Mouse (Mus musculus) NIH3T3 (cell line): ENCODE measurements around the gene Cd300lb.
"Not testable (repeated sequence)": the region's sequence is repeated elsewhere in the genome, so short reads cannot be mapped to it uniquely, and the experiment has no call there.

Experiments used
- DNase-seq: peaks from one replicate; pipeline ENCODE4 v3.0.0-alpha.2; 2012; ENCODE audit warnings: low read depth

Gene Cd300lb

GRCm38 (mm10) chr11:114934144-114934543 is at the start of gene Cd300lb:
Cd300lb (minus strand) TSS chr11:114934386.
- peak; percentile 75 for DNase-seq

GRCm38 (mm10) chr11:114981866-114982265 is 47.7 kb upstream of the Cd300lb start:
- DNase-seq, result peak; percentile 35

GRCm38 (mm10) chr11:114972726-114973125 is 38.5 kb upstream of the Cd300lb start:
- DNase-seq, result peak; percentile 41

- DNase-seq, result no peak
Measured at GRCm38 (mm10) chr11:114968752-114969207, 34.6 kb upstream of the Cd300lb start, which contains the start of gene Cd300c. Cd300c (minus strand) TSS chr11:114969157.

GRCm38 (mm10) chr11:114965182-114965828 is 31.1 kb upstream of the Cd300lb start:
- peak; percentile 51 for DNase-seq

GRCm38 (mm10) chr11:114960369-114960768 is 26.2 kb upstream of the Cd300lb start:
- DNase-seq, result no peak

GRCm38 (mm10) chr11:114933591-114933990 is 595 bp downstream of the Cd300lb start:
- DNase-seq, result peak; percentile 39

GRCm38 (mm10) chr11:114931041-114931440 is 3.1 kb downstream of the Cd300lb start:
- DNase-seq, result no peak

GRCm38 (mm10) chr11:114929581-114929980 is 4.6 kb downstream of the Cd300lb start:
- DNase-seq, result peak; percentile 72

GRCm38 (mm10) chr11:114923961-114924360 is 10.2 kb downstream of the Cd300lb start:
- no peak for DNase-seq

- DNase-seq, result peak; percentile 44
Measured at GRCm38 (mm10) chr11:114922439-114922838, 11.7 kb downstream of the Cd300lb start.

- DNase-seq, result no peak
Measured at GRCm38 (mm10) chr11:114917120-114917519, 17.1 kb downstream of the Cd300lb start.

GRCm38 (mm10) chr11:114914978-114915377 is 19.2 kb downstream of the Cd300lb start:
- no peak for DNase-seq

- peak; percentile 90 for DNase-seq
Measured at GRCm38 (mm10) chr11:114912847-114913246, 21.3 kb downstream of the Cd300lb start.

GRCm38 (mm10) chr11:114909538-114909937 is 24.6 kb downstream of the Cd300lb start:
- DNase-seq, result not testable (repeated sequence)

- DNase-seq, result no peak
Measured at GRCm38 (mm10) chr11:114908086-114908485, 26.1 kb downstream of the Cd300lb start.

GRCm38 (mm10) chr11:114907567-114907966 is 26.6 kb downstream of the Cd300lb start:
- DNase-seq, result no peak

- no peak for DNase-seq
Measured at GRCm38 (mm10) chr11:114903224-114903623, 31.0 kb downstream of the Cd300lb start.

GRCm38 (mm10) chr11:114898026-114898425 is 36.2 kb downstream of the Cd300lb start:
- DNase-seq, result peak; percentile 18

- DNase-seq, result no peak
Measured at GRCm38 (mm10) chr11:114896085-114896484, 38.1 kb downstream of the Cd300lb start.

GRCm38 (mm10) chr11:114890542-114890941 is 43.6 kb downstream of the Cd300lb start:
- no peak for DNase-seq

GRCm38 (mm10) chr11:114889991-114890518 is 44.1 kb downstream of the Cd300lb start, which contains the start of gene Cd300a:
Cd300a (plus strand) TSS chr11:114890041.
- DNase-seq, result no peak

GRCm38 (mm10) chr11:114884380-114885100 is 49.6 kb downstream of the Cd300lb start:
- DNase-seq, result no peak
